Mouse (Mus musculus): ENCODE measurements around the gene Pbx2.
A peak's percentile ranks its signal among the peaks of the same experiment; 100 is the strongest.

Gene Pbx2

GRCm38 (mm10) chr17:34627943-34628643 is 37.0 kb downstream of the Pbx2 start, which contains the start of gene Ppt2:
Gene Ppt2 (minus strand): TSS chr17:34628510.
- ATAC-seq (ENCODE audit: insufficient number of reproducible peaks, low FRiP score, low TSS enrichment): no peak; the same call in 1 of the 2 replicates

DNA sequence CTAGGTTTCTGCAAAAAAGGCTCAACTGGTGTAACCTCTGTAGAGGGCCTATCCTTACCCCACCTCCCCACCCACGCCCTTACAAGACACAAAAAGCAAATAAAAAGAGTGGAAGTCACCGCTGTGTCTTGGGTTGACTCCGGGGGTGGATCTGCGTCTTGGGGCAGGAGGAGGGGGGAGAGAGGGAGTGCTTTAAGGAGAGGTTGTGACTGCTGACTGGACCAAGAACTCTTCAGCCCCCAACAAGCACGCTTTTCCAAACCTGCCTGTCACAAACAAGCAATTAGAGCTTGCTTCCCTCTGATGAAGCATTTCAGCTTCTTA is 37.5 kb downstream of the Pbx2 start:
- ATAC-seq (ENCODE audit: insufficient number of reproducible peaks, low FRiP score, low TSS enrichment): no peak

- ATAC-seq (ENCODE audit: insufficient number of reproducible peaks, low FRiP score, low TSS enrichment): no peak
These were observed 38.2 kb downstream of the Pbx2 start, which contains the start of gene Prrt1 for GRCm38 (mm10) chr17:34629221-34629751. Gene Prrt1 (plus strand): TSS chr17:34629533.

GRCm38 (mm10) chr17:34629796-34630603 is 38.9 kb downstream of the Pbx2 start:
- no peak for ATAC-seq (ENCODE audit: insufficient number of reproducible peaks, low FRiP score, low TSS enrichment)

DNA sequence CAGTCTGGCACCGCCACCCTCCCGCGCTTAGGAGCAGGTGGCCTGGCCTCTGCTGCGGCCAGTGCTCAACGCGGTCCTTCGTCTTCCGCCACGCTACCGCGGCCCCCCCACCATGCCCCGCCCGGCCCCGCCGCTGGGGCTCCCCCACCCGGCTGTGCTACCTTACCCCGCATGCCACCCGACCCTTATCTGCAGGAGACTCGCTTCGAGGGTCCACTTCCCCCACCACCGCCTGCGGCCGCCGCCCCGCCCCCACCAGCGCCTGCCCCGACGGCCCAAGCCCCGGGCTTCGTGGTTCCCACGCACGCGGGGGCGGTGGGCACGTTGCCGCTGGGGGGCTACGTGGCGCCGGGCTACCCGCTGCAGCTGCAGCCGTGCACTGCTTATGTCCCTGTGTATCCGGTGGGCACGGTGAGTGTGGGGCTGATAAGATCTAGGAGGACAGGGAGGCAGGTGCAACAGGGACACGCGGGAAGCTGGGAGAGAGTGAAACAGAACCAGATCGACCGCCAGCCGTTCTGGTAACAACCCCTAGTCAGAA is 39.8 kb downstream of the Pbx2 start:
- ATAC-seq (ENCODE audit: insufficient number of reproducible peaks, low FRiP score, low TSS enrichment): no peak

GRCm38 (mm10) chr17:34631647-34632046 is 40.6 kb downstream of the Pbx2 start:
- no peak for ATAC-seq (ENCODE audit: insufficient number of reproducible peaks, low FRiP score, low TSS enrichment)

DNA sequence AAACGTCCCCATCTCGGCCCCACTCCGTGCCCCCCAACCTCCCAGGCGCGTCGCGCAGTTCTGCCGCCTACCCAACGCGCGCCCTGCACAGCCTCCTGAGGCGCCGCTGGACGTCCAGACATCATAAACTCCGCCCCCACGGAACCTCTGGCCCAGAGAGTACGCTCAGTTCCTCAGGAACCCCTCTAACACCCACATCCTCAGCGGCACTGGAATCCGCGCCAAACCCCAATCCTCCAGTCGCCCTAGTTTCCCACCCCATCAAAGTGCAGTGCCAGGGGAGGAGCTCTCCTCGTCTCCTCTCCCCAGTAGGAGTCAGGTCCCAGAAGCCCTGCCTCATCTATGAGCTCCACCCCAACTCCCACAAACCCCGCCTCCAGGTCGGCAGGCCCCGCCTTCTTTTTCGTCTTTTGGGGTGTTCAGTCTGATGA is 41.2 kb downstream of the Pbx2 start:
- peak; percentile 60; the same call in 1 of the 2 replicates for ATAC-seq (ENCODE audit: insufficient number of reproducible peaks, low FRiP score, low TSS enrichment)

DNA sequence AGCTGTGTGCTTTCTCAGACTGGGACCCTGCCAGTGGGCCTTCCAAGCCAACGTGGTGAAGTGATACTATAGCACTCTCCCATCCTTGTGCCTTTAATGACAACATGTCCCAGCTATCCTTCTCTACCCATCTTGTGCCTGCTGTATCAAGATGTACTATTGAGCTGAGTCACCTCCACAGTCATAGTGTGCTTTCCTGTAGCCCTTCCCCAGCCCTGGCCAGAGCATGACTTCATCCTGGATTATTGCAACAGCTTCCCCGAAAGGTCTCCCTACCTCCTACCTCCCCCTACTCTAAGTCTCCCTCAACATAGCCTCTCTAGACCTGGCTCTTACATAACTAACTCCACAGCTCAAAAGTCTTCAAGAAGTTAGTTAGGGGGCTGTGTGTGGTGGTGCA is 44.6 kb downstream of the Pbx2 start:
- ATAC-seq (ENCODE audit: insufficient number of reproducible peaks, low FRiP score, low TSS enrichment): no peak

DNA sequence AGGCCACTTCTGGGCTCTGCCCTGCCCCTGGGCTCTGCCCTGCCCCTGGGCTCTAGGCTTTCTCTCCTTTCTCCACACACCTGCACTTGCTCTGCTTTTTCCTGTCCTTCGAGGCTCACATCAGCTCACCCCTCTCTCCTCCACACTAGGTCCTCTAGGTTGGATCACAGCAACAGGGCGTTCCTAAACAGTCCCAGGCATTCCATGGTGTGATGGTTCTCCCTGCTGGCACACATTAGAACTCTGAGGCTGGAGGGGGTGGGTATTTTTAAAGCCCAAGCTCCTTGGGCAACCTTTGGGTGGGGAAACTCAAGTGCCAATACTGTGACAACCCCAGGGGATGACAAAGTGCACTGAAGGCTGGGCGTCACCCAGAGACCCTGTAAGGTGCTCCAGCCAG is 46.4 kb downstream of the Pbx2 start:
- no peak for ATAC-seq (ENCODE audit: insufficient number of reproducible peaks, low FRiP score, low TSS enrichment)

DNA sequence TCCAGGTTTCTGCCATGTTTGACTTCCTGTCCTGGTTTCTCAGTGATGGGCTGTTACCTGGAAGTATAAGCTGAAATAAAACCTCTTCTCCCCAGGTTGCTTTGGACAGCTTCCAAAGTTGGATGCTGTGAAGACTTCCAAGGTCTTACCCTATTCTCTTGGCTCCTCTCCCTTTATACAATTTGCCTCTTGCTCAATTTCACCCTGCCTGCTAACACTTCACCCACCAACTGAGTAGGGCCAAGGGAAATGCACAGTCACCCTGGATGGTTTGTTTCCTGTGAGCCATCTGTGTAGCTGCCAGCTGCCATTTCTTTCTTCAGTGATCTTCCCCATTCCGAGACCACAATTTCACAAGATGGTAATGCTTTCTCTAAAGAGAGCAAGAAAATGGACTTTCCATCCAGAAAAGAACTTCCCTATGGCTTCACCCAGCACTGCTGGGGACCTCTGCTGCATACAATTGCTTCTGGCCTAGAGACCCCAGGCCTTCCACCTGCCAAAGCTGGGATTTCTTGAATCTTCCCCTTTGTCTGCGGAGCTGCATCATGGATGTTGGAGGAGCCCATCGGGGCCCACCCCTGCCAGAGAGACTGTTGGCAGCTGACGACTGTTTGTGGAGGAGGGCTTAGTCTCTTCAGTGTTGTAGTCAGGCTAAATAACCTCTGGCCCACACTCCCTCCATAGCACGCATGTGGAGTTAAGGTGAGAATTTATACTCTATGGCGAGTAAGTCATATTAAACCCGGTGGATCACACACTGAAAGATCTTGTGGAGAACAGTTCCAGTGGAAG is 48.6 kb downstream of the Pbx2 start:
- ATAC-seq (ENCODE audit: insufficient number of reproducible peaks, low FRiP score, low TSS enrichment): no peak

GRCm38 (mm10) chr17:34640778-34641601 is 49.9 kb downstream of the Pbx2 start:
- peak; percentile 65 for ATAC-seq (ENCODE audit: insufficient number of reproducible peaks, low FRiP score, low TSS enrichment)

DNA sequence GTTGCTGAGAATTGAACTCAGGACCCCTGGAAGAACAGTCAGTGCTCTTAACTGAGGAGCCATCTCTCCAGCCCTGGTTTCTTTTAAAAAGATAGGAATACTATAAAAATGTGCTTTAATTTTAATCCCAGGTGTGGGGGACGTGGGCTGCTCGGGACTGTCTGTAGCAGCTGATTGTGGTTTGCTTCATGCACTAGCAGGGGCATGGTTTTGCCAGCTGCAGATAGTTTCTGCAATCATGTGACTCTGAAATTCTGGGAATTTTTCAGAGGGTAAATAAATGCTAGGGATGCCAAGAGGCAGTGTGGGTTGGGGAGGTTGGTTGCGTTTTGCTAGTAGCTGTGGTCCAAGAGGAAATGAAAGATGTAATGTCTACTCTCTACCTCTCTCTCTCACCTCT is 50.9 kb downstream of the Pbx2 start:
- ATAC-seq (ENCODE audit: insufficient number of reproducible peaks, low FRiP score, low TSS enrichment): no peak

GRCm38 (mm10) chr17:34643379-34643778 is 52.3 kb downstream of the Pbx2 start:
- ATAC-seq (ENCODE audit: insufficient number of reproducible peaks, low FRiP score, low TSS enrichment): no peak

DNA sequence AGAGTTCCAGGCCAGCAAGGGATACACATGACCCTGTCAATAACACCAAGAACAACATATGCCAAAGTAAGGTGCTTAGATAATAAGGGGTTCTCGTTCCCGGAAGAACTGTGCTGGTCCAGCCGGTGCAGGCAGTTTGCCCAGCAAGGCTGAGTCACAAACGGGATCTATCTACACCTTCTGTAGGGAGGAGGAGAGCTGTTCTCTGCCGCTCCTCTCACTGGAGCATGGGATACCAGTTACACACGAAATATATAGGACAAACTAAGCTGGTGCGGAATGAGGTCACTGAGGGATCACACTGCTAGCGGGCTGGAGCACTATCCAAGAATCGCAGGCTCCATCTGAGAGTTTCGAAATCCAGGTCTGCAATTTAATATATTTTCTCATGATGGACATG is 52.9 kb downstream of the Pbx2 start:
- no peak for ATAC-seq (ENCODE audit: insufficient number of reproducible peaks, low FRiP score, low TSS enrichment)

GRCm38 (mm10) chr17:34644608-34645007 is 53.5 kb downstream of the Pbx2 start, which contains the start of gene Fkbpl:
Gene Fkbpl (plus strand): TSS chr17:34644764.
- peak; percentile 62 for ATAC-seq (ENCODE audit: insufficient number of reproducible peaks, low FRiP score, low TSS enrichment)

DNA sequence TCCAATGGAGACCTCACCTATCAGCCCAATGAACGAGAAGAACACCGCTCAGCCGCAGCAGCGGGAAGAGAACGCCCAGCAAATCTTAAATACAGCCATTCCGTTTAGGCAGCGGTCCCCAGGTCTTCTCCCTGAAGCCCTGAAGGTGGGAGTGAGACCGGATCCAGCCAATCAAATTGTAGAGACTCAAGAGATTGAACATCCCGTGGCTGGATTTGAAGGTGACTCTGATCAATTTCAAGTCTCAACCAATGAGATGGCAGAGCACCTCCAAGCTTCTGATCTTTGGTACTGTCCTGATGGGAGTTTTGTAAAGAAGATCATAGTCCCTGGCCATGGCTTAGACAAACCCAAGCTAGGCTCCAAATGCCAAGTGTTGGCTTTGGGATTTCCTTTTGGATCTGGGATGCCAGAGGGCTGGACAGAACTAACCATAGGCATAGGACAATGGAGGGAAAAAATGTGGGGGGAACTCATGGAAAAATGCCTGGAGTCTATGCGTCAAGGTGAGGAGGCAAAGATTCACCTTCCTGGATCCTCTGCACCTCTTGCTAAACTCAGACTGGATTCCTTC is 54.3 kb downstream of the Pbx2 start:
- no peak for ATAC-seq (ENCODE audit: insufficient number of reproducible peaks, low FRiP score, low TSS enrichment)

- ATAC-seq (ENCODE audit: insufficient number of reproducible peaks, low FRiP score, low TSS enrichment): no peak
These were observed 54.9 kb downstream of the Pbx2 start for GRCm38 (mm10) chr17:34645831-34646511.

All from cerebellum, adult (tissue).